ENCODE assay signal across 8 mouse cellular contexts in the genomic region with DNA sequence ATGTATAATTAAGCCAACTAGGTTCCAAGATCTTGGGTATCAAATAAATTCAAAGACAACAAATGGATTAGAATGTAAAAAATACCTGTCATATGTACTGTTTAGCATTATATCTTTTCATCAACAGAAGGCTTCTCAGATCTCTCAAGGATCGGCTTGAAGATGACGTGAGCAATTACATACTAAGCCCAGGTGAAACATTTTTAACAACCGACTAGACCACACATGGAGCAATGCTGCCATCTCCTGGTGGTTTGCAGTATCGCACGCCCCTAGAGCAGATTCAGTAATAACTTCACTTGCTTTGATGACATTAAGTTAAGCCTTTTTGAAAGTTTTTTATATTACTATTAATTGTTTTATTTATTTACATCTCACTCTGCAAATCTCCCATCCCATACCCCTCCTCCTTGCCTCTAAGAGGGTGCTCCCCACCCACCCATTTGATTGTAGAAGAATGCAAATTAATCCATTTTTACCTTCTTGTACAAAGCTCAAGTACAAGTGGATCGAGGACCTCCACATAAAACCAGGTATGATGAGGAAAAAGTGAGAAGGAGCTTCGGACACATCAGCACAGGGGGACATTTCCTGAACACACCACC. TPM values are rescaled to one million over a fixed set of nuclear protein-coding genes. Genes with fewer than 3 reads are reported as not detected.
DNase-seq lines count a peak whose midpoint lies in the region; ATAC-seq and TF ChIP-seq lines count a peak whose summit lies in the region.

No protein-coding gene starts in this region.

- ATAC-seq in kidney, postnatal 0 days (replicated peaks; ENCODE audit: low FRiP score, low read depth), result no peak
- no peak for ATAC-seq in liver, embryonic 14.5 days (ENCODE audit: insufficient read depth)
- ATAC-seq in neural tube, embryonic 14.5 days (ENCODE audit: low read depth), result 0 out of 2 replicates have a peak, but pooled peaks have one; percentile 38

- no peaks in the 10 kb centered on the region for H3K27me3 ChIP-seq in kidney, postnatal 0 days (ENCODE audit: insufficient read depth, low read length)
- no peaks in the 10 kb centered on the region for H3K27me3 ChIP-seq in liver, embryonic 14.5 days (ENCODE audit: control insufficient read depth, insufficient read depth, low read length)
- H3K27me3 ChIP-seq in neural tube, embryonic 14.5 days (ENCODE audit: control insufficient read depth, insufficient read depth, low read length), result no peaks in the 10 kb centered on the region

- H3K9ac ChIP-seq in kidney, postnatal 0 days (ENCODE audit: low read depth, low read length), result no peak overlapping the region
- H3K9ac ChIP-seq in liver, embryonic 14.5 days (replicated peaks), result no peak overlapping the region
- H3K9ac ChIP-seq in neural tube, embryonic 14.5 days (replicated peaks; ENCODE audit: low read depth, low read length), result no peak overlapping the region

- H3K4me2 ChIP-seq in kidney, postnatal 0 days (ENCODE audit: low read length), result no peak overlapping the region
- no peak overlapping the region for H3K4me2 ChIP-seq in liver, embryonic 14.5 days (ENCODE audit: low read depth)
- H3K4me2 ChIP-seq in neural tube, embryonic 14.5 days (ENCODE audit: low read depth, low read length), result no peak overlapping the region

- TF ChIP-seq EP300 in liver, embryonic 14.5 days (IDR thresholded peaks at IDR 0.05; ENCODE audit: low read depth), result no peak

- DNase-seq in A20 (ENCODE audit: low read depth, low spot score) (peak; percentile 66), MN1 (ENCODE audit: low spot score) (peak; percentile 61)
- peak; percentile 62 for DNase-seq in cerebellum, adult 8-10 months
- peak; percentile 42 to 53 for DNase-seq in frontal cortex, postnatal 25 days (ENCODE audit: low spot score in 2 of 2)
- peak; percentile 76 for DNase-seq in kidney, postnatal 0 days (ENCODE audit: low spot score)
- peak in 1 of 3 experiments; percentile 40 for DNase-seq in liver, embryonic 14.5 days (ENCODE audit: low read depth in 3 of 3, low spot score in 3 of 3)
- DNase-seq in thymus, postnatal 36 days, result peak; percentile 64 to 65

- peak; percentile 100 for TF ChIP-seq CTCF in kidney, postnatal 0 days (IDR thresholded peaks at IDR 0.05; ENCODE audit: low read depth)
- peak; percentile 89 for TF ChIP-seq CTCF in liver, embryonic 14.5 days (IDR thresholded peaks at IDR 0.05; ENCODE audit: low read depth)

- no peak overlapping the region for H3K4me3 ChIP-seq in kidney, postnatal 0 days (replicated peaks; ENCODE audit: low read depth, low read length)
- H3K4me3 ChIP-seq in liver, embryonic 14.5 days (ENCODE audit: insufficient read depth in 1 of 2, low read depth in 2 of 2, low read length in 2 of 2), result no peak overlapping the region
- H3K4me3 ChIP-seq in neural tube, embryonic 14.5 days (ENCODE audit: low read depth, low read length), result no peak overlapping the region

- no peaks in the 10 kb centered on the region for H3K4me1 ChIP-seq in kidney, postnatal 0 days (replicated peaks; ENCODE audit: insufficient read depth, low read length)
- H3K4me1 ChIP-seq in liver, embryonic 14.5 days (replicated peaks; ENCODE audit: control insufficient read depth in 2 of 2, insufficient read depth in 2 of 2, low read length in 1 of 2), result no peaks in the 10 kb centered on the region
- H3K4me1 ChIP-seq in neural tube, embryonic 14.5 days (ENCODE audit: control insufficient read depth, insufficient read depth, low read length), result no peaks in the 10 kb centered on the region

- no peak overlapping the region for H3K27ac ChIP-seq in kidney, postnatal 0 days
- H3K27ac ChIP-seq in liver, embryonic 14.5 days, result no peak overlapping the region
- H3K27ac ChIP-seq in neural tube, embryonic 14.5 days (ENCODE audit: low read depth, low read length), result no peak overlapping the region

- H3K9me3 ChIP-seq in kidney, postnatal 0 days (replicated peaks; ENCODE audit: low read length), result no peaks in the 10 kb centered on the region
- no peaks in the 10 kb centered on the region for H3K9me3 ChIP-seq in liver, embryonic 14.5 days (ENCODE audit: control insufficient read depth, low read length)
- no peaks in the 10 kb centered on the region for H3K9me3 ChIP-seq in neural tube, embryonic 14.5 days (ENCODE audit: control insufficient read depth, low read length)

- H3K36me3 ChIP-seq in kidney, postnatal 0 days (ENCODE audit: insufficient read depth, low read length), result 0 out of 2 replicates have a peak, but pooled peaks cover 4% of the 10 kb centered on the region
- no peaks in the 10 kb centered on the region for H3K36me3 ChIP-seq in liver, embryonic 14.5 days (replicated peaks; ENCODE audit: control insufficient read depth, insufficient read depth, low read depth)
- no peaks in the 10 kb centered on the region for H3K36me3 ChIP-seq in neural tube, embryonic 14.5 days (ENCODE audit: control insufficient read depth, insufficient read depth, low read length)

- WGBS in kidney, postnatal 0 days, result 14% methylated on average over 7 of the region's 7 CpGs
- 11% methylated on average over 7 of the region's 7 CpGs for WGBS in liver, embryonic 14.5 days (ENCODE audit: insufficient replicate concordance)
- WGBS in neural tube, embryonic 14.5 days, result 15% methylated on average over 7 of the region's 7 CpGs

RNA-seq across cellular contexts. Expression of gene Sqor, which starts 11.2 kb away (rescaled TPM):
- polyA plus RNA-seq in kidney, postnatal 0 days (2015; fragmentation: Nextera tagmentation; extraction: Ambion mirVana), result 33.0 and 34.5 TPM in 2 replicates
- 1.1 and 1.7 TPM in 2 replicates for polyA plus RNA-seq in liver, embryonic 14.5 days (2012; rRNA removed)
- polyA plus RNA-seq in liver, embryonic 14.5 days (2014; fragmentation: Nextera tagmentation; extraction: Ambion mirVana), result 3.9 and 4.0 TPM in 2 replicates
- 3.0 and 3.3 TPM in 2 replicates for polyA plus RNA-seq in neural tube, embryonic 14.5 days (2014; fragmentation: Nextera tagmentation; extraction: Ambion mirVana)

RNA-seq across cellular contexts. Expression of gene Bloc1s6, which starts 15.5 kb away (rescaled TPM):
- polyA plus RNA-seq in kidney, postnatal 0 days (2015; fragmentation: Nextera tagmentation; extraction: Ambion mirVana), result 43.6 and 50.0 TPM in 2 replicates
- 7.8 and 10.1 TPM in 2 replicates for polyA plus RNA-seq in liver, embryonic 14.5 days (2012; rRNA removed)
- 15.1 and 15.9 TPM in 2 replicates for polyA plus RNA-seq in liver, embryonic 14.5 days (2014; fragmentation: Nextera tagmentation; extraction: Ambion mirVana)
- 84.3 and 86.5 TPM in 2 replicates for polyA plus RNA-seq in neural tube, embryonic 14.5 days (2014; fragmentation: Nextera tagmentation; extraction: Ambion mirVana)

RNA-seq across cellular contexts. Expression of gene Slc30a4, which starts 51.4 kb away (rescaled TPM):
- 6.9 and 7.9 TPM in 2 replicates for polyA plus RNA-seq in kidney, postnatal 0 days (2015; fragmentation: Nextera tagmentation; extraction: Ambion mirVana)
- polyA plus RNA-seq in liver, embryonic 14.5 days (2012; rRNA removed), result 0.74 and 0.81 TPM in 2 replicates
- polyA plus RNA-seq in liver, embryonic 14.5 days (2014; fragmentation: Nextera tagmentation; extraction: Ambion mirVana), result 1.0 and 1.5 TPM in 2 replicates
- 12.5 and 13.9 TPM in 2 replicates for polyA plus RNA-seq in neural tube, embryonic 14.5 days (2014; fragmentation: Nextera tagmentation; extraction: Ambion mirVana)
